Mouse (Mus musculus) MEL (cell line): ENCODE data around the gene Nop9. TPM values are rescaled to one million over a fixed set of nuclear protein-coding genes. Genes with fewer than 3 reads are reported as not detected.

Experiments
- DNase-seq: peaks from one replicate; pipeline ENCODE4 v3.0.0; 2011; ENCODE audit warnings: low read depth, low spot score
- H3K27ac ChIP-seq: 2 replicates; pipeline ENCODE4 v1.5.1; 2012; ENCODE audit warnings: low read depth, mild to moderate bottlenecking, control low read depth, low read length, moderate library complexity; ENCODE audit not compliant: control insufficient read depth
- H3K27me3 ChIP-seq, 2 experiments: fragments of 150-350 bp in 1 of 2; sonication (generic) in 1 of 2; 2 replicates each; pipeline ENCODE4 v1.6.1; 2012; ENCODE audit warnings: low read length in 2 of 2, mild to moderate bottlenecking in 2 of 2, improper control_type of control experiment in 1 of 2, moderate library complexity in 1 of 2; ENCODE audit not compliant: insufficient read depth in 2 of 2, control insufficient read depth in 1 of 2
- H3K36me3 ChIP-seq, 2 experiments: 2 replicates each; pipeline ENCODE4 v1.6.1; 2012 to 2014; ENCODE audit warnings: low read length in 2 of 2, improper control_type of control experiment in 1 of 2, inconsistent platforms in 1 of 2, mild to moderate bottlenecking in 1 of 2; ENCODE audit not compliant: insufficient read depth in 2 of 2, control insufficient read depth in 1 of 2
- H3K4me1 ChIP-seq, 2 experiments: fragments of 150-350 bp in 1 of 2; sonication (generic) in 1 of 2; 2 replicates each; pipeline ENCODE4 v1.6.1; 2012; ENCODE audit warnings: low read length in 2 of 2, improper control_type of control experiment in 1 of 2, mild to moderate bottlenecking in 1 of 2; ENCODE audit not compliant: insufficient read depth in 2 of 2, control insufficient read depth in 1 of 2
- H3K4me3 ChIP-seq, 2 experiments: fragments of 150-350 bp in 1 of 2; sonication (generic) in 1 of 2; 2 replicates each; pipeline ENCODE4 v1.5.1; 2012; ENCODE audit warnings: low read depth in 2 of 2, low read length in 2 of 2, mild to moderate bottlenecking in 2 of 2, moderate library complexity in 2 of 2, control low read depth in 1 of 2, improper control_type of control experiment in 1 of 2; ENCODE audit not compliant: control insufficient read depth in 1 of 2, insufficient read depth in 1 of 2
- H3K79me2 ChIP-seq: 2 replicates; pipeline ENCODE4 v1.6.1; 2012; ENCODE audit warnings: mild to moderate bottlenecking, low read length, moderate library complexity; ENCODE audit not compliant: control insufficient read depth, poor library complexity, insufficient read depth
- H3K9ac ChIP-seq: 2 replicates; pipeline ENCODE4 v1.6.1; 2012; ENCODE audit warnings: low read depth, mild to moderate bottlenecking, control low read depth, low read length, moderate library complexity; ENCODE audit not compliant: control insufficient read depth, poor library complexity, severe bottlenecking
- H3K9me3 ChIP-seq: fragments of 150-350 bp; sonication (generic); replicated peaks from 2 replicates; pipeline ENCODE4 v1.6.1; 2012; ENCODE audit warnings: mild to moderate bottlenecking, low read length, improper control_type of control experiment, moderate library complexity; ENCODE audit not compliant: insufficient read depth
- BHLHE40 ChIP-seq: IDR thresholded peaks from 2 replicates; pipeline ENCODE4 v1.6.1; 2012; ENCODE audit warnings: low read depth, mild to moderate bottlenecking, inconsistent platforms, low read length, improper control_type of control experiment, borderline replicate concordance
- CHD2 ChIP-seq: IDR thresholded peaks from 2 replicates; pipeline ENCODE4 v1.6.1; 2011; ENCODE audit warnings: low read length, improper control_type of control experiment
- CTCF ChIP-seq, 3 experiments: IDR thresholded peaks in 2 of 3; conservative IDR thresholded peaks in 1 of 3; 2 replicates each; pipeline ENCODE4 v1.5.1; 2011 to 2012; ENCODE audit warnings: low read length in 3 of 3, low read depth in 2 of 3, mild to moderate bottlenecking in 2 of 3, improper control_type of control experiment in 1 of 3, inconsistent platforms in 1 of 3, mixed read lengths in 1 of 3, moderate library complexity in 1 of 3; ENCODE audit not compliant: control insufficient read depth in 1 of 3, insufficient read depth in 1 of 3, poor library complexity in 1 of 3, severe bottlenecking in 1 of 3
- E2F4 ChIP-seq: IDR thresholded peaks from 2 replicates; pipeline ENCODE4 v1.6.1; 2011; ENCODE audit warnings: low read depth, low read length, improper control_type of control experiment, borderline replicate concordance
- GATA1 ChIP-seq: IDR thresholded peaks from 2 replicates; pipeline ENCODE4 v1.6.1; 2011; ENCODE audit warnings: low read depth, low read length, improper control_type of control experiment
- HCFC1 ChIP-seq: IDR thresholded peaks from 2 replicates; pipeline ENCODE4 v1.6.1; 2012; ENCODE audit warnings: low read depth, mild to moderate bottlenecking, inconsistent platforms, low read length, improper control_type of control experiment, moderate library complexity
- JUND ChIP-seq: IDR thresholded peaks from 2 replicates; pipeline ENCODE4 v1.6.1; 2011; ENCODE audit warnings: low read depth, mild to moderate bottlenecking, improper control_type of control experiment, low read length
- MAX ChIP-seq: IDR thresholded peaks from 2 replicates; pipeline ENCODE4 v1.6.1; 2011; ENCODE audit warnings: low read length, improper control_type of control experiment
- MXI1 ChIP-seq: IDR thresholded peaks from 2 replicates; pipeline ENCODE4 v1.6.1; 2011; ENCODE audit warnings: mild to moderate bottlenecking, low read depth, low read length, improper control_type of control experiment
- MYB ChIP-seq: IDR thresholded peaks from 2 replicates; pipeline ENCODE4 v1.6.1; 2011; ENCODE audit warnings: mild to moderate bottlenecking, low read depth, low read length, improper control_type of control experiment
- MYC ChIP-seq: IDR thresholded peaks from 2 replicates; pipeline ENCODE4 v1.6.1; 2011; ENCODE audit warnings: low read depth, mild to moderate bottlenecking, low read length, improper control_type of control experiment, moderate library complexity
- POLR2A ChIP-seq, 2 experiments: IDR thresholded peaks; 2 replicates each; pipeline ENCODE4 v1.6.1; 2011 to 2012; ENCODE audit warnings: low read length in 2 of 2, mild to moderate bottlenecking in 2 of 2, control low read depth in 1 of 2, improper control_type of control experiment in 1 of 2, low read depth in 1 of 2, moderate library complexity in 1 of 2; ENCODE audit not compliant: control insufficient read depth in 1 of 2, insufficient read depth in 1 of 2, poor library complexity in 1 of 2
- POLR2AphosphoS2 ChIP-seq: IDR thresholded peaks from 2 replicates; pipeline ENCODE4 v1.6.1; 2011; ENCODE audit warnings: low read length, improper control_type of control experiment
- RAD21 ChIP-seq: IDR thresholded peaks from 2 replicates; pipeline ENCODE4 v1.6.1; 2011; ENCODE audit warnings: mild to moderate bottlenecking, low read depth, low read length, improper control_type of control experiment
- SIN3A ChIP-seq: IDR thresholded peaks from 2 replicates; pipeline ENCODE4 v1.6.1; 2012; ENCODE audit warnings: low read length, improper control_type of control experiment, inconsistent platforms
- SMC3 ChIP-seq: IDR thresholded peaks from 2 replicates; pipeline ENCODE4 v1.6.1; 2011; ENCODE audit warnings: low read depth, low read length, improper control_type of control experiment
- TCF12 ChIP-seq: IDR thresholded peaks from 2 replicates; pipeline ENCODE4 v1.6.1; 2014; ENCODE audit warnings: low read depth, mild to moderate bottlenecking, inconsistent platforms, low read length, improper control_type of control experiment, moderate library complexity
- ZC3H11A ChIP-seq: IDR thresholded peaks from 2 replicates; pipeline ENCODE4 v1.6.1; 2012; ENCODE audit warnings: low read depth, mild to moderate bottlenecking, inconsistent platforms, low read length, improper control_type of control experiment
- ZMIZ1 ChIP-seq: IDR thresholded peaks from 2 replicates; pipeline ENCODE4 v1.6.1; 2012; ENCODE audit warnings: low read depth, mild to moderate bottlenecking, inconsistent platforms, low read length, improper control_type of control experiment, moderate library complexity
- ZNF384 ChIP-seq: IDR thresholded peaks from 2 replicates; pipeline ENCODE4 v1.6.1; 2012; ENCODE audit warnings: low read depth, mild to moderate bottlenecking, inconsistent platforms, low read length, improper control_type of control experiment
- polyA plus RNA-seq, 2 experiments: library from polyadenylated mRNA; stranded (reverse) in 1 of 2; unstranded in 1 of 2; fragments of >175 nt in 1 of 2; fragments of >200 nt in 1 of 2; gene quantifications; 2 replicates each; pipeline versions ENCODE4 v1.2.1 to v1.2.4; 2012; ENCODE audit warnings: low replicate concordance in 2 of 2, low read depth in 1 of 2; ENCODE audit not compliant: insufficient read length in 2 of 2, insufficient read depth in 1 of 2, missing spikeins in 1 of 2
- total RNA-seq: library from RNA; depleted of rRNA; stranded (reverse); fragments of 300-350 nt; gene quantifications from 2 replicates; pipeline ENCODE4 v1.2.3, GENCODE M21; 2012

Gene Nop9
- total and polyA plus RNA-seq, 3 experiments: 47.8 to 112 TPM; not detected in 1

DNA sequence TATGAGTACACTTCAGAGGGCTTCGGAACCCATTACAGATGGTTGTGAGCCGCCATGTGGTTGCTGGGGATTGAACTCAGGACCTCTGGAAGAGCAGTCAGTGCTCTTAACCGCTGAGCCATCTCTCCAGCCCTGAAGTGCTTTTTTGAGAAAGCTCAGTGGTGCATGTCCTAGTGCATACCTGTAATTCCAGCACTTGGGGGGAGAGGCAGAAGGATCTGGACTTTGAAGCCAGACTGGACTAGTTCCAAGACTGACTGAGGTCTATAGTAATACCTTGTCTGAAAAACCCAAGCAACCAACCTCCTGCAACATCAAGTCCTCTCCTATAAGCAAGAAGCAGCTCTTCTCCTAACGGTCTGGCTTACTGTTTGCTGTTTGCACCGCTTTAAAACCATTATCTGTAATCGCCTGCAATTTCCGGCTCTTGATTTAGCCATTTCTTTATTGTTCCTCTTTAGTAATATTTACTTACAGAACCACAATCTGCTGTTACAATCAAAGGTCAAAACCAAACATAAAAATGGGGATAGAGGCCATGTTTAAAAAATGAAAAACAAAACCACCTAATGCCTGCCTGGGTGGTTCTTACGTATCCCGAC lies 8.3 kb upstream of the Nop9 start (continued):
- TF ChIP-seq TCF12 (peak; percentile 91), JUND (no peak), POLR2A (IDR thresholded peaks at IDR 0.05; ENCODE audit: control insufficient read depth in 1 of 2, insufficient read depth in 1 of 2, low read depth in 1 of 2, low read length in 2 of 2, poor library complexity in 1 of 2) (no peak), BHLHE40 (peak; percentile 52; the same call in 1 of the 2 replicates), MYC (peak; percentile 66), CTCF (IDR thresholded peaks at IDR 0.05 in 2 of 3, conservative IDR thresholded peaks at IDR 0.05 in 1 of 3; ENCODE audit: control insufficient read depth in 1 of 3, insufficient read depth in 1 of 3, low read depth in 2 of 3, low read length in 3 of 3, poor library complexity in 1 of 3, severe bottlenecking in 1 of 3) (no peak), ZC3H11A (no peak), RAD21 (no peak), ZMIZ1 (peak; percentile 63; the same call in 1 of the 2 replicates), MAX (peak; percentile 72; the same call in 1 of the 2 replicates), HCFC1 (peak; percentile 56; the same call in 1 of the 2 replicates)

DNA sequence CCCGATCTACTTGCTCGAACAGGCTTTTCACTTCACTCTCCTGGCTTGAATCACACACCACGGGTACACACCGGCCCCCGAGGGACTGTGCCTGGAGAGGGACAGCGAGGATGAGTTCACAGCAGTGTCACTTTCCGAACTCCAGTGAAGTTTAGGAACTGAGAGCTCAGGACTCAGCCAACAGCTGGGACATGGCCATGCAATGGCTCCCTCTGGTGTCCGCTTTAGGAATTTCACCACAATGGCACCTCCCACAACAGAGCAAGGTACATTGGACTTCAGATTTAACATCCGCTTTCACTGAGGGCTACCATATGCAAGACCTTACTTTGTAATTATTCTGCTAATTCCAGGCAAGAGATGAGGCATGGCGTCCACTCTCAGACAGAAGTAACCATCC lies 1.8 kb upstream of the Nop9 start:
- no peak overlapping the region for H3K27ac ChIP-seq
- H3K36me3 ChIP-seq: peaks cover 0 to 10% of the 10 kb centered on the region in 2 experiments; a peak in 1 of 4 replicates
- no peaks in the 10 kb centered on the region for H3K27me3 ChIP-seq
- no peaks in the 10 kb centered on the region for H3K9me3 ChIP-seq
- DNase-seq: peak; percentile 89
- H3K79me2 ChIP-seq: peaks cover 22% of the 10 kb centered on the region
- H3K4me3 ChIP-seq: no peak overlapping the region
- peak; percentile 95 to 99 (median 96) for TF ChIP-seq CTCF (IDR thresholded peaks at IDR 0.05 in 2 of 3, conservative IDR thresholded peaks at IDR 0.05 in 1 of 3; ENCODE audit: control insufficient read depth in 1 of 3, insufficient read depth in 1 of 3, low read depth in 2 of 3, low read length in 3 of 3, poor library complexity in 1 of 3, severe bottlenecking in 1 of 3)
- TF ChIP-seq HCFC1: peak; percentile 61; the same call in 1 of the 2 replicates
- TF ChIP-seq ZC3H11A: peak; percentile 90
- peak; percentile 94 for TF ChIP-seq RAD21
- TF ChIP-seq CHD2: no peak
- TF ChIP-seq MYC: 0 out of 2 replicates have a peak, but pooled peaks have one; percentile 12
- TF ChIP-seq MYB: no peak
- peak; percentile 97 for TF ChIP-seq SMC3
- TF ChIP-seq SIN3A: 0 out of 2 replicates have a peak, but pooled peaks have one; percentile 60
- TF ChIP-seq POLR2AphosphoS2: no peak
- H3K9ac ChIP-seq: no peak overlapping the region
- H3K4me1 ChIP-seq: peaks cover 3 to 18% of the 10 kb centered on the region in 2 experiments; a peak in 2 of 4 replicates

- TF ChIP-seq MXI1 (peak; percentile 53; the same call in 1 of the 2 replicates), E2F4 (peak; percentile 38; the same call in 1 of the 2 replicates), MYC (0 out of 2 replicates have a peak, but pooled peaks have one; percentile 39), ZNF384 (peak; percentile 74), ZC3H11A (no peak), GATA1 (no peak)
- peaks cover 10 to 14% of the 10 kb centered on the region in 2 experiments; a peak in 3 of 4 replicates for H3K36me3 ChIP-seq
- no peaks in the 10 kb centered on the region for H3K9me3 ChIP-seq
- H3K4me3 ChIP-seq: peak overlapping the region; percentile 94 to 99
- H3K4me1 ChIP-seq: peaks cover 3 to 18% of the 10 kb centered on the region in 2 experiments; a peak in 2 of 4 replicates
- no peaks in the 10 kb centered on the region for H3K27me3 ChIP-seq
- DNase-seq: no peak
- peak overlapping the region; percentile 97 for H3K9ac ChIP-seq
- H3K27ac ChIP-seq: peak overlapping the region; percentile 74
- peaks cover 22% of the 10 kb centered on the region for H3K79me2 ChIP-seq
Observed at GRCm38 (mm10) chr14:55745861-55746237, 356 bp downstream of the Nop9 start.
